Mouse (Mus musculus): ENCODE data around the gene Papss2.

The Papss2 gene

GRCm38 (mm10) chr19:32710288-32710687 lies 114.7 kb downstream of the Papss2 start:
- DNase-seq (ENCODE audit: low spot score in 2 of 2): no peak

- peak; percentile 86 to 93 for DNase-seq (ENCODE audit: low spot score in 2 of 2)
Measured at GRCm38 (mm10) chr19:32711761-32712541, 116.4 kb downstream of the Papss2 start.

- peak; percentile 33 to 74 for DNase-seq (ENCODE audit: low spot score in 2 of 2)
Measured at GRCm38 (mm10) chr19:32712588-32713042, 117.0 kb downstream of the Papss2 start.

- DNase-seq (ENCODE audit: low spot score in 2 of 2): peak in 1 of 2 experiments; percentile 25
Measured at GRCm38 (mm10) chr19:32713471-32713870, 117.9 kb downstream of the Papss2 start.

GRCm38 (mm10) chr19:32715201-32715600 lies 119.6 kb downstream of the Papss2 start:
- peak; percentile 48 to 69 for DNase-seq (ENCODE audit: low spot score in 2 of 2)

- DNase-seq (ENCODE audit: low spot score in 2 of 2): no peak
Measured at GRCm38 (mm10) chr19:32715681-32716080, 120.1 kb downstream of the Papss2 start.

Data from urinary bladder, postnatal 4 days (tissue).